Mouse (Mus musculus) kidney, adult 2 months (tissue): ENCODE measurements around the gene Atp6v1b1. TPM values are rescaled to one million over a fixed set of nuclear protein-coding genes. Genes with fewer than 3 reads are reported as not detected.

ENCODE experiments used
- DNase-seq: peaks from one replicate; pipeline ENCODE4 v3.0.0; 2021
- H3K27ac ChIP-seq: fragments of 200-500 bp; 2 replicates; pipeline ENCODE4 v1.5.1; 2012; ENCODE audit warnings: low read depth, low read length, control low read depth, inconsistent platforms; ENCODE audit not compliant: insufficient read depth
- H3K27me3 ChIP-seq: fragments of 200-500 bp; replicated peaks from 2 replicates; pipeline ENCODE4 v1.6.1; 2012; ENCODE audit warnings: mild to moderate bottlenecking, moderate library complexity, low read length, inconsistent platforms; ENCODE audit not compliant: control insufficient read depth, insufficient read depth
- H3K36me3 ChIP-seq: fragments of 200-500 bp; 2 replicates; pipeline ENCODE4 v1.6.1; 2012; ENCODE audit warnings: mild to moderate bottlenecking, moderate library complexity, low read length, inconsistent platforms; ENCODE audit not compliant: control insufficient read depth, insufficient read depth
- H3K4me1 ChIP-seq: fragments of 200-500 bp; 2 replicates; pipeline ENCODE4 v1.6.1; 2011; ENCODE audit warnings: low read length; ENCODE audit not compliant: control insufficient read depth, insufficient read depth
- H3K4me3 ChIP-seq: fragments of 200-500 bp; 2 replicates; pipeline ENCODE4 v1.5.1; 2011; ENCODE audit warnings: mild to moderate bottlenecking, low read depth, low read length, control low read depth; ENCODE audit not compliant: insufficient read depth
- CTCF ChIP-seq: fragments of 200-500 bp; conservative IDR thresholded peaks from 2 replicates; pipeline ENCODE4 v1.5.1; 2011; ENCODE audit warnings: low read depth, mild to moderate bottlenecking, control low read depth, low read length, moderate library complexity, mixed read lengths; ENCODE audit not compliant: insufficient read depth, insufficient read length
- POLR2A ChIP-seq: fragments of 200-500 bp; IDR thresholded peaks from one replicate; pipeline ENCODE4 v1.6.1; 2011; ENCODE audit warnings: low read depth, low read length, control low read depth
- WGBS: fragments of 180-500 bp; shearing (Covaris S2); methylation state at CpG from one replicate; pipeline ENCODE4 v1.1.7; 2018; 5-methylcytosine and 5-hydroxymethylcytosine counted together
- polyA plus RNA-seq: library from polyadenylated mRNA; depleted of rRNA; stranded (reverse); fragments of >200 nt; gene quantifications from 2 replicates; pipeline ENCODE4 v1.2.3, GENCODE M21; 2012; rRNA removed

Gene Atp6v1b1
- polyA plus RNA-seq, result 137 and 154 TPM in 2 replicates

DNA sequence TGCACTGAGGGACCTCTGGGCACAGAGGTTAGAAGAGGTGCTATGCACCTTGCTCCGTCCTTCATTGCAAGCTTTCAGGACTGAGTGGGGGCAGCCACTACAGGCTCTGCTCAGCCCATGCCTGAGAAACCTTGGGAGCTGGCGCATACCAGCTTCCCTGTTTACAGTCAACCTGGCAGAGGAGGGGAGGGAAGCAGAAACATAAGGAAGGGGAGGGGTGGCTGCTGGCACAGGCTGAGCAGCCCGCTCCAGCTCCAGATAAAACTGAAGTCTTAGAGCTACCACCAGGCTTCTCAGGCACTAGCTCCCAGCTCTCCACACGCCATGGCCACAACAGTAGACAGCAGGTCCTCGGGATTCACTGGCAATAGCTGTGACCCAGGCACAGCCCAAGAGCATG lies at the start of gene Atp6v1b1:
TSS of gene Atp6v1b1 (plus strand) at position 230 of the 400 bp plus-strand sequence.
- no peaks in the 10 kb centered on the region for H3K36me3 ChIP-seq
- peak within 1 kb of the TSS; percentile 95 for H3K27ac ChIP-seq
- peak; percentile 59 for TF ChIP-seq POLR2A
- TF ChIP-seq CTCF, result no peak
- DNase-seq, result peak; percentile 67
- no peaks in the 10 kb centered on the region for H3K27me3 ChIP-seq
- peak within 1 kb of the TSS; percentile 45 for H3K4me3 ChIP-seq
- WGBS, result 36% methylated on average over 5 of the region's 5 CpGs
- no peaks in the 10 kb centered on the region for H3K4me1 ChIP-seq

DNA sequence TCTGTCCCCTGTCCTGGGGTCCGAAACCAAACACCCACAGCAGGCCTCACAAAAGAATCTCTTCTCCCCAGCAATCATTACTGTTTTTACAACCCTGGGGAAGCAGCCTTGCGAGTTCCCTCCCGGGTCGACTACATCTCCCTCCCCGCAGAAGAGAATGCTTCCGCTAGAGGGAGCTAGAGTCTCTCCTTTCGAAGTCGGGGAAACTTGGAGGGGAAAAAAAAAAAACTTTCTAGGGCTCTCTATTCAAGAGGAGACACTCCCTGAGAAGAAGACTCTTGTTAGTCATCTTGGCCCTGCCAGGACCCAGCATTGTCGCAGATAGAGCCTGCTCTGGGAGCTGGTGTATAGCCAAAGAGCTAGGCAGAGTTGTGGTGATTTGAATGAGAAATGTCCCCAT lies 49.0 kb upstream of the Atp6v1b1 start:
- Histone ChIP-seq H3K4me3 (no peak overlapping the region), H3K27me3 (no peaks in the 10 kb centered on the region; the same call in 1 of the 2 replicates), H3K27ac (no peak overlapping the region), H3K4me1 (no peaks in the 10 kb centered on the region), H3K36me3 (no peaks in the 10 kb centered on the region)
- peak; percentile 51 for DNase-seq
- 0% methylated on average over 9 of the region's 9 CpGs for WGBS
- TF ChIP-seq POLR2A (no peak), CTCF (peak; percentile 68)

DNA sequence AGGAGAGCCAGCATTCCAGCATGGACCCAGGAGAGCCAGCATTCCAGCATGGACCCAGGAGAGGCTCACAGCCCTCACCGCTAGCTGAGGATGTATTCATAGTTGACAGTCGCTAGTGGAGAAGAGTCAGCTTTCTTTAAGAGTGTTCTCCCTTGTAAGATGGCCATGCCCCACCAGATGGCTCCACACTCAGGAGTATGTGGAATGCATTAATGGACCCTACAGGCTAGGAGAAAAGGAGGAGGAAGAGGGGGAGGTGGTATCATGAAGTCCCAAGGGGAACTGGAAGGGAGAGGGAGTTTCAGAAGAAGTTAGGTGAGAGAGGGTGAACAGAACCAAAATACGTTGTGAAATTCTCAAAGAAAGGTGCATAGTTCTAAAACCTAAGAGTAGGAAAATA lies 47.1 kb upstream of the Atp6v1b1 start:
- Histone ChIP-seq H3K4me1 (no peaks in the 10 kb centered on the region), H3K27ac (no peak overlapping the region), H3K4me3 (no peak overlapping the region), H3K27me3 (peaks cover 3% of the 10 kb centered on the region), H3K36me3 (no peaks in the 10 kb centered on the region)
- WGBS, result 9% methylated on average over 3 of the region's 3 CpGs
- TF ChIP-seq CTCF (0 out of 2 replicates have a peak, but pooled peaks have one; percentile 14), POLR2A (no peak)
- DNase-seq, result no peak

DNA sequence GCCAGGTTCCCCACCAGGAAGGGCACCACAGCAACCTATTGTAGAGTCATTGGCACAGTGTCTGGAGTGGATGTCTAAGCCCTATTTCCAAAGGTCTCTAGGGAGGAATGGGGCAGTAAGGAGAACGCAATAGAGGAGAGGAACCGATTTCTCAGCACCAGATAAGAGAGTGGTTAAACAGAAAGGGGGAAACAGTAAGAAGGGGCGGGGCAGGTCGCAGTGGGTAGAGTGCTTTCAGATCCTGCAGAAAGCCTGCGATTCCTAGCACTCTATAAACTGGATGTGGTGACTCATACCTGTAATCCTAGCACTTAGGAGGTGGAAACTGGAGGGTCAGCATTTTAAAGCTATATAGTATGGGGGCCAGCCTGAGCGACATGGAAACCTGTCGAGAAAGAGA lies 46.1 kb upstream of the Atp6v1b1 start:
- no peaks in the 10 kb centered on the region for H3K36me3 ChIP-seq
- WGBS, result 10% methylated on average over 7 of the region's 7 CpGs
- no peak overlapping the region for H3K4me3 ChIP-seq
- H3K27ac ChIP-seq, result no peak overlapping the region
- no peak for DNase-seq
- TF ChIP-seq POLR2A, result no peak
- no peak for TF ChIP-seq CTCF
- H3K4me1 ChIP-seq, result no peaks in the 10 kb centered on the region
- H3K27me3 ChIP-seq, result peaks cover 4% of the 10 kb centered on the region

DNA sequence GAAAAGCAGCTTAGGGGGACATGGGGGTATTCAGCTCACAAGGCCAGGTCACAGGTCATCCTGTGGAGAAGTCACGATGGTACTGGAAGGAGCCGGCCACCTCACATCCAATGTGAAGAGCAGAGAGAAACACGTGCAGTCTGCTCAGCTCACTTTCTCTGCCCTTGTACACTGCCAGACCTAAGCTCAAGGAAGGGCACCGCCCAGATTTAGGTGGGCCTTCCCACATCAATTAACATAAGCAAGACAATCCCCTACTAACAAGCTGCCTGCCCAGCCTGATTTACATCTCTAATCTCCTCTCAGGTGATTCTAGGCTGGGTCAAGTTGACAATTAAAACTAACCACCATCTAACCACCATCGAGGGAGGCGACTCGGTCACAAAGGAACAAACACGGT lies 44.9 kb upstream of the Atp6v1b1 start:
- WGBS, result 9% methylated on average over 8 of the region's 8 CpGs
- Histone ChIP-seq H3K27me3 (peaks cover 11% of the 10 kb centered on the region), H3K4me3 (no peak overlapping the region), H3K4me1 (no peaks in the 10 kb centered on the region), H3K27ac (no peak overlapping the region), H3K36me3 (no peaks in the 10 kb centered on the region)
- DNase-seq, result no peak
- TF ChIP-seq POLR2A, result no peak
- no peak for TF ChIP-seq CTCF

DNA sequence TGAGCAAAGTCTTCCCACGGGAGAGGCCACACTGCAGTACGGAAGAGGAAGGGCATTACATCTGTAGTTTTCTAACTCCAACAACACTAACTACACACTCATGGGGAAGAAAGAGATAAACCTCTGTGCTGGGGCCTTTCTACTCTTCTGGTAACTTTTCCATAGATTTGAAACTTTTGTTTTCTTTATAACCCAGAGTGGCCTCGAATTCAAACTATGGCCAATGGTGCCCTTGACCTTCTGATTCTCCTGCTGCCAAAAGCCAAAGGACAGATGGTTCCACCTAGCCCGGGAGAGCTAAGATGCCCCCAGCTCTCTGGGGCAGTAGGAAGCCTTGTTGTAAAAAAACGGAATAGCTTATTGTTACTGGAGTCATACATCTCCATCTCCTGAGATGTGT lies 42.8 kb upstream of the Atp6v1b1 start:
- Histone ChIP-seq H3K36me3 (no peaks in the 10 kb centered on the region), H3K4me3 (no peak overlapping the region), H3K27me3 (peaks cover 11% of the 10 kb centered on the region), H3K27ac (no peak overlapping the region), H3K4me1 (no peaks in the 10 kb centered on the region)
- no peak for DNase-seq
- 6% methylated on average over 5 of the region's 5 CpGs for WGBS
- TF ChIP-seq POLR2A, result no peak
- no peak for TF ChIP-seq CTCF

DNA sequence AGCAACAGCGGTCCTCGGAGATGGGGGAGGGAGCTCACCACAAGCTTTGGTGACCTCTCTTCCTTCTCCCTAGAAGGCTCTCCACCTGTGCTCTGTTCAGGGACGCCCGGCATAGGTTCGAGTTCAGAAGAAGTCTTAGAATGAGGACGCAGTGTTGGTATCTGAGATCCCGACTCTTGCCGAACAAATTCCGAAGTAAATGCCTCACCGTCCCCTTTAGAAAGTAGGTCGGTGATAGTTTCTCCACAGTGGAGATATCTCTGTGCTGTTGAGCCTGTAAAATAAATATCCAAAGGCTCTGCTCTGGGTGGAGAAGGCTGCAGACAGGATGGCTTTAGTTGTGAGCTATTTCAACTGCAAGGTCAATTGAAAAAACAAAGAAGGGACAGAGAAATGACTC lies 41.8 kb upstream of the Atp6v1b1 start:
- peaks cover 11% of the 10 kb centered on the region for H3K27me3 ChIP-seq
- DNase-seq, result no peak
- no peak overlapping the region for H3K27ac ChIP-seq
- no peaks in the 10 kb centered on the region for H3K36me3 ChIP-seq
- 2% methylated on average over 11 of the region's 11 CpGs for WGBS
- H3K4me3 ChIP-seq, result no peak overlapping the region
- TF ChIP-seq CTCF (no peak), POLR2A (no peak)
- no peaks in the 10 kb centered on the region for H3K4me1 ChIP-seq

DNA sequence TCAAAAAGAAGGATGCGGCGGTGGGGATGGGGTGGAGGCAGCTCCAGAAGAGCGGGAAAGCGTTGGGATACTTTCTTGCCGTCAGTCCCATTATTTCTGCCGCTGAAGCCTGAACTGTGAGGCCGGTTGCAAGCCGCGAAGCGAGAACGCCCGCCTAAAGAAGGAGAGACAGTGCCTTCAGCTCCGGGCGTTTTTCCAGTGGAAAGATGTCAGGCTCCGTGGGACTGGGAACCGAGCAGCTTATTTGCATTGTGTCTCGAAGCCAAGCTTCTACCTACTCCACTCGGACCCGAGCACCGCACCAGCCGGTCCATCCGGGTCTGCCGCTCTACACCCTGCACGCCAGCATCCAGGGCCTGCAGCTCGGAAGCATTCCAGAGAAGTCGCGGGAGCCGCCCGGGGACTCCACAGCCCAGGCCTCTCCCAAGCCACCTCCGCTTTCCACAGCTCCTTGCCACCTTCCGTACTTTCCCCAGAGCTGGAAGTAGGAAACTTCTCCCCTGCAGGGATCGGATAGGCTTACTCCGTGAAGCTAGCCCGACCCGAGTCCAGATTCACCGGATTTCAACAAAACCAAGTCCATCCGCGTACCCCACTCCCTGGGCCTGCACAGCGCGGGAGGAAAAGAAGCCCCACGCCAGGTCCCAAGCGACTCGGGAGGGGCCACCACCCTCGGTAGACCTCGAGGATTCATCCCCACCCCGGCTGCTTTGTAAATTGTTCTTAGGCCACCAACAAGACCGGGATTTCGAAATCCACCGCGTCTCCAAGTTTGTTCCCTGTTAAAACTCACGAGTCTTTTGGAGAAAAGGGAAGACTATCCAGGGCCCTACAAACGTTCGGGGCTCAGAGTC lies 40.4 kb upstream of the Atp6v1b1 start:
- H3K27me3 ChIP-seq, result peaks cover 11% of the 10 kb centered on the region
- WGBS, result 4% methylated on average over 53 of the region's 53 CpGs
- TF ChIP-seq CTCF (no peak), POLR2A (no peak)

More for the DNA sequence above, 40.4 kb upstream of the Atp6v1b1 start:
- no peak for DNase-seq
- Histone ChIP-seq H3K4me1 (no peaks in the 10 kb centered on the region), H3K4me3 (no peak overlapping the region), H3K36me3 (no peaks in the 10 kb centered on the region), H3K27ac (no peak overlapping the region)
